Mouse (Mus musculus): ENCODE data around the gene 4931429L15Rik.

DNA sequence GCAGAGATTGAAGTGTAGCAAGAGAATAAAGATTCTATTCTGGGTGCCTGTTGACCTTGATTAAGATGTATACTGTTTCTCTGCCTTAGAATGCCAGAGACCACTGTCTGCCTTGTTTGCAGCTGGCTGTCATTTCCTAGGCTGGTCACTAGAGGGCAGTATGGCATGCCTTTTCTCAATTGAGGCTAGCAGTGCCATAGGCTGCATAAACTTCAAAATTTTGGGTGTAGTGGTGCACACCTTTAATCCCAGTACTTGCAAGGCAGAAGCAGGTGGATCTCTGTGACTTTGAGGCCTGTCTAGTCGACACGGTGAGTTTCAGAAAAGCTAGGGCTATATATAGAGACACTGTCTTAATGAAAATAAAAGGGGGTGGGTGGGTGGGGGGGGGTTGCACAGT lies 17.6 kb downstream of the 4931429L15Rik start:
- peak; percentile 81; the same call in 1 of the 2 replicates for TF ChIP-seq CTCF (IDR thresholded peaks at IDR 0.05; ENCODE audit: extremely low read depth, insufficient read length, insufficient replicate concordance, low read depth, low read length)
- no peak for TF ChIP-seq POLR2A (IDR thresholded peaks at IDR 0.05; ENCODE audit: low read depth, low read length)
